In genomic region chr3:103809799-103810150, GRCm38 (mm10) we compare ENCODE assay signal across 9 mouse cellular contexts. TPM values are rescaled to one million over a fixed set of nuclear protein-coding genes. Genes with fewer than 3 reads are reported as not detected.
DNase-seq lines count a peak whose midpoint lies in the region; ATAC-seq and TF ChIP-seq lines count a peak whose summit lies in the region.
"Had no signal": no experiment of that assay in that cellular context is flagged by ENCODE, and none has a peak within 500 bp of the region (broad histone marks: within the 10 kb centered on the region; RNA-seq: fewer than 3 reads in every experiment).

No protein-coding gene starts in this region.

- no peak for TF ChIP-seq CTCF in heart, adult 2 months (IDR thresholded peaks at IDR 0.05)
- no peak for TF ChIP-seq CTCF in E14TG2a.4 (conservative IDR thresholded peaks at IDR 0.05; ENCODE audit: low read length)
- TF ChIP-seq CTCF in forebrain, postnatal 0 days (IDR thresholded peaks at IDR 0.05; ENCODE audit: low read depth), result no peak

- H3K9me3 ChIP-seq in E14TG2a.4 (ENCODE audit: low read length), result no peaks in the 10 kb centered on the region
- no peaks in the 10 kb centered on the region for H3K9me3 ChIP-seq in forebrain, postnatal 0 days (ENCODE audit: low read length)

- intact Hi-C loops in heart, adult 2 months (cut with DNase I), result loop anchor here (1.0 to 5.0 kb wide), 5 partner anchors 18 to 417 kb away; partner anchors contain the start of genes Gm10964, Hipk1 and Olfml3

- peak overlapping the region; percentile 98 for H3K27ac ChIP-seq in heart, adult 2 months
- peak overlapping the region; percentile 94 for H3K27ac ChIP-seq in forebrain, postnatal 0 days (ENCODE audit: low read depth, low read length)
- H3K27ac ChIP-seq in macrophage, result peak overlapping the region; percentile 83

- TF ChIP-seq POLR2A in heart, adult 2 months (IDR thresholded peaks at IDR 0.05; ENCODE audit: insufficient read depth, low read depth, low read length), result no peak

- 2% methylated on average over 14 of the region's 14 CpGs for WGBS in heart, adult 2 months
- under 1% methylated on average over 14 of the region's 14 CpGs for WGBS in forebrain, postnatal 0 days
- WGBS in macrophage (ENCODE audit: missing documents), result under 1% methylated on average over 13 of the region's 14 CpGs

- peaks cover 1% of the 10 kb centered on the region; the same call in 1 of the 2 replicates for H3K79me2 ChIP-seq in heart, adult 2 months (replicated peaks; ENCODE audit: control insufficient read depth, insufficient read depth, low read length)
- H3K79me2 ChIP-seq in macrophage (ENCODE audit: inconsistent target), result peaks cover 51% of the 10 kb centered on the region

- no peaks in the 10 kb centered on the region for H3K27me3 ChIP-seq in heart, adult 2 months (ENCODE audit: control insufficient read depth, insufficient read depth, low read length)
- no peaks in the 10 kb centered on the region for H3K27me3 ChIP-seq in E14TG2a.4 (ENCODE audit: insufficient read depth, low read length)
- no peaks in the 10 kb centered on the region for H3K27me3 ChIP-seq in forebrain, postnatal 0 days (ENCODE audit: insufficient read depth, low read length)

- peak overlapping the region; percentile 92 for H3K9ac ChIP-seq in heart, adult 2 months (ENCODE audit: low read depth, low read length)
- H3K9ac ChIP-seq in forebrain, postnatal 0 days, result peak overlapping the region; percentile 86

- peak overlapping the region; percentile 71 for H3K4me2 ChIP-seq in forebrain, postnatal 0 days (ENCODE audit: low read depth)

- H3K36me3 ChIP-seq in heart, adult 2 months (ENCODE audit: control insufficient read depth, insufficient read depth, low read length), result peaks cover 9% of the 10 kb centered on the region
- H3K36me3 ChIP-seq in E14TG2a.4 (ENCODE audit: insufficient read depth, low read length) (peaks cover 29% of the 10 kb centered on the region), macrophage (ENCODE audit: inconsistent target) (peaks cover 23% of the 10 kb centered on the region)
- H3K36me3 ChIP-seq in forebrain, postnatal 0 days (ENCODE audit: insufficient read depth), result peaks cover 7% of the 10 kb centered on the region

- 0 out of 2 replicates have a peak, but pooled peaks have one; percentile 5 for TF ChIP-seq EP300 in heart, adult 2 months (IDR thresholded peaks at IDR 0.05; ENCODE audit: insufficient read depth, low read depth, low read length)

- no peak for DNase-seq in heart, adult 2 months
- no peak for DNase-seq in heart, adult 18-20 months
- no peak for DNase-seq in forebrain, postnatal 0 days
- no peak for DNase-seq in adrenal gland, adult 8-10 months
- DNase-seq in layer of hippocampus, postnatal 36 days, result no peak
- DNase-seq in gastrocnemius, postnatal 4 days (ENCODE audit: low spot score in 2 of 2), result no peak

- peak overlapping the region; percentile 74 for H3K4me3 ChIP-seq in heart, adult 2 months
- H3K4me3 ChIP-seq in E14TG2a.4 (replicated peaks; ENCODE audit: low read length) (peak overlapping the region; percentile 96), macrophage (ENCODE audit: inconsistent target) (peak overlapping the region; percentile 78)
- H3K4me3 ChIP-seq in forebrain, postnatal 0 days (ENCODE audit: low read depth, low read length), result peak overlapping the region; percentile 83

- peak; percentile 40; the same call in 1 of the 2 replicates for ATAC-seq in forebrain, postnatal 0 days

- H3K4me1 ChIP-seq in heart, adult 2 months (ENCODE audit: control insufficient read depth, insufficient read depth, low read length), result no peaks in the 10 kb centered on the region; the same call in 1 of the 2 replicates
- peaks cover 22% of the 10 kb centered on the region for H3K4me1 ChIP-seq in E14TG2a.4 (replicated peaks; ENCODE audit: low read depth, low read length)
- H3K4me1 ChIP-seq in forebrain, postnatal 0 days (ENCODE audit: insufficient read depth), result 0 out of 2 replicates have a peak, but pooled peaks cover 7% of the 10 kb centered on the region

RNA-seq across cellular contexts. Expression of gene Gm43064, which starts 0.4 kb away (rescaled TPM):
- under 1 TPM in 1 of 2 experiments, not detected in 1; 0.10 TPM for total RNA-seq in heart, adult 2 months (2021)
- not detected in 2 replicates for polyA plus RNA-seq in heart, adult 2 months (2012; rRNA removed)
- total RNA-seq in heart, adult 18-20 months (2021), result under 1 TPM in 1 of 2 experiments, not detected in 1; 0.28 TPM
- 0.29 and 1.0 TPM in 2 replicates for total RNA-seq in forebrain, postnatal 0 days (2014; rRNA removed)
- polyA plus RNA-seq in forebrain, postnatal 0 days (2015; fragmentation: Nextera tagmentation; extraction: Ambion mirVana), result 0.08 TPM in 2 replicates
- total RNA-seq in macrophage (2018; cell fraction: chromatin; rRNA removed), result 1 to 10 TPM in 1 of 26 experiments, under 1 TPM in 13, not detected in 12; 0.28 to 1.1 (median 0.42) TPM
- under 1 TPM in 16 of 26 experiments, not detected in 10; 0.05 to 0.30 (median 0.10) TPM for total RNA-seq in macrophage (2018; cell fraction: cytosol; rRNA removed)
- 1 to 10 TPM in 1 of 26 experiments, under 1 TPM in 12, not detected in 13; 0.18 to 2.5 (median 0.47) TPM for total RNA-seq in macrophage (2018; cell fraction: nucleus; rRNA removed)
- polyA plus RNA-seq in macrophage (2018), result 0.11 TPM in 1 of 3 replicates, not detected in the others
- not detected for total RNA-seq in adrenal gland, adult 8-10 months (2022)
- under 1 TPM; 0.25 to 0.58 TPM for total RNA-seq in layer of hippocampus, postnatal 36 days (2021)
- under 1 TPM; 0.20 to 0.21 TPM for total RNA-seq in gastrocnemius, postnatal 4 days (2021)
- polyA plus RNA-seq: large intestine, adult 2 months had no signal

RNA-seq across cellular contexts. Expression of gene Ap4b1, which starts 0.5 kb away (rescaled TPM):
- 10 to 100 TPM; 14.8 to 17.7 TPM for total RNA-seq in heart, adult 2 months (2021)
- polyA plus RNA-seq in heart, adult 2 months (2012; rRNA removed), result 14.6 and 25.0 TPM in 2 replicates
- 10 to 100 TPM; 15.2 to 16.1 TPM for total RNA-seq in heart, adult 18-20 months (2021)
- 22.1 and 26.1 TPM in 2 replicates for total RNA-seq in forebrain, postnatal 0 days (2014; rRNA removed)
- 14.8 and 17.2 TPM in 2 replicates for polyA plus RNA-seq in forebrain, postnatal 0 days (2015; fragmentation: Nextera tagmentation; extraction: Ambion mirVana)
- total RNA-seq in macrophage (2018; cell fraction: chromatin; rRNA removed), result 10 to 100 TPM; 10.8 to 33.5 (median 20.8) TPM
- 10 to 100 TPM in 20 of 26 experiments, 1 to 10 TPM in 6; 6.8 to 12.6 (median 11.2) TPM for total RNA-seq in macrophage (2018; cell fraction: cytosol; rRNA removed)
- total RNA-seq in macrophage (2018; cell fraction: nucleus; rRNA removed), result 10 to 100 TPM; 13.6 to 33.0 (median 20.7) TPM
- 5.2 to 11.4 TPM (median 9.4 TPM) in 3 replicates for polyA plus RNA-seq in macrophage (2018)
- total RNA-seq in adrenal gland, adult 8-10 months (2022), result 10 to 100 TPM; 18.0 to 21.1 (median 20.2) TPM
- total RNA-seq in layer of hippocampus, postnatal 36 days (2021), result 10 to 100 TPM; 11.7 to 12.8 TPM
- 10 to 100 TPM; 12.8 to 15.5 TPM for total RNA-seq in gastrocnemius, postnatal 4 days (2021)

RNA-seq across cellular contexts. Expression of gene Dclre1b, which starts 0.5 kb away (rescaled TPM):
- total RNA-seq in heart, adult 2 months (2021), result 10 to 100 TPM; 10.7 to 12.0 TPM
- 6.9 and 7.4 TPM in 2 replicates for polyA plus RNA-seq in heart, adult 2 months (2012; rRNA removed)
- total RNA-seq in heart, adult 18-20 months (2021), result 10 to 100 TPM in 1 of 2 experiments, 1 to 10 TPM in 1; 7.7 to 10.8 TPM
- total RNA-seq in forebrain, postnatal 0 days (2014; rRNA removed), result 5.2 and 5.3 TPM in 2 replicates
- polyA plus RNA-seq in forebrain, postnatal 0 days (2015; fragmentation: Nextera tagmentation; extraction: Ambion mirVana), result 13.5 and 20.5 TPM in 2 replicates
- 10 to 100 TPM in 6 of 26 experiments, 1 to 10 TPM in 20; 3.1 to 14.6 (median 6.6) TPM for total RNA-seq in macrophage (2018; cell fraction: chromatin; rRNA removed)
- total RNA-seq in macrophage (2018; cell fraction: cytosol; rRNA removed), result 1 to 10 TPM; 2.0 to 8.3 (median 5.5) TPM
- 10 to 100 TPM in 5 of 26 experiments, 1 to 10 TPM in 21; 3.0 to 16.3 (median 6.8) TPM for total RNA-seq in macrophage (2018; cell fraction: nucleus; rRNA removed)
- 4.8 to 7.4 TPM (median 5.8 TPM) in 3 replicates for polyA plus RNA-seq in macrophage (2018)
- 10 to 100 TPM; 11.2 to 14.7 (median 14.1) TPM for total RNA-seq in adrenal gland, adult 8-10 months (2022)
- total RNA-seq in layer of hippocampus, postnatal 36 days (2021), result 10 to 100 TPM in 1 of 2 experiments, 1 to 10 TPM in 1; 5.9 to 14.0 TPM
- total RNA-seq in gastrocnemius, postnatal 4 days (2021), result 10 to 100 TPM in 1 of 2 experiments, 1 to 10 TPM in 1; 6.7 to 10.6 TPM

RNA-seq across cellular contexts. Expression of gene Hipk1, which starts 18.4 kb away (rescaled TPM):
- 100 to 1,000 TPM in 1 of 2 experiments, 10 to 100 TPM in 1; 98.1 to 109 TPM for total RNA-seq in heart, adult 2 months (2021)
- polyA plus RNA-seq in heart, adult 2 months (2012; rRNA removed), result 50.8 and 61.5 TPM in 2 replicates
- total RNA-seq in heart, adult 18-20 months (2021), result 100 to 1,000 TPM in 1 of 2 experiments, 10 to 100 TPM in 1; 87.7 to 124 TPM
- 36.1 and 47.4 TPM in 2 replicates for total RNA-seq in forebrain, postnatal 0 days (2014; rRNA removed)
- 4.2 and 5.6 TPM in 2 replicates for polyA plus RNA-seq in forebrain, postnatal 0 days (2015; fragmentation: Nextera tagmentation; extraction: Ambion mirVana)
- total RNA-seq in macrophage (2018; cell fraction: chromatin; rRNA removed), result 100 to 1,000 TPM in 9 of 26 experiments, 10 to 100 TPM in 17; 62.3 to 280 (median 89.6) TPM
- 100 to 1,000 TPM in 1 of 26 experiments, 10 to 100 TPM in 25; 58.9 to 104 (median 71.7) TPM for total RNA-seq in macrophage (2018; cell fraction: cytosol; rRNA removed)
- 100 to 1,000 TPM in 12 of 26 experiments, 10 to 100 TPM in 14; 73.9 to 187 (median 95.9) TPM for total RNA-seq in macrophage (2018; cell fraction: nucleus; rRNA removed)
- polyA plus RNA-seq in macrophage (2018), result 29.3 to 50.0 TPM (median 35.0 TPM) in 3 replicates
- total RNA-seq in adrenal gland, adult 8-10 months (2022), result 100 to 1,000 TPM; 103 to 160 (median 130) TPM
- total RNA-seq in layer of hippocampus, postnatal 36 days (2021), result 100 to 1,000 TPM; 122 to 138 TPM
- 10 to 100 TPM; 69.6 to 76.7 TPM for total RNA-seq in gastrocnemius, postnatal 4 days (2021)

RNA-seq across cellular contexts. Expression of gene Bcl2l15, which starts 22.6 kb away (rescaled TPM):
- not detected for total RNA-seq in heart, adult 2 months (2021)
- not detected in 2 replicates for polyA plus RNA-seq in heart, adult 2 months (2012; rRNA removed)
- total RNA-seq in heart, adult 18-20 months (2021), result not detected
- not detected in 2 replicates for total RNA-seq in forebrain, postnatal 0 days (2014; rRNA removed)
- polyA plus RNA-seq in forebrain, postnatal 0 days (2015; fragmentation: Nextera tagmentation; extraction: Ambion mirVana), result not detected in 2 replicates
- total RNA-seq in macrophage (2018; cell fraction: chromatin; rRNA removed), result 1 to 10 TPM in 1 of 26 experiments, not detected in 25; 1.6 TPM
- under 1 TPM in 2 of 26 experiments, not detected in 24; 0.10 to 0.27 TPM for total RNA-seq in macrophage (2018; cell fraction: cytosol; rRNA removed)
- 1 to 10 TPM in 5 of 26 experiments, under 1 TPM in 3, not detected in 18; 0.41 to 6.5 (median 1.2) TPM for total RNA-seq in macrophage (2018; cell fraction: nucleus; rRNA removed)
- polyA plus RNA-seq in macrophage (2018), result not detected in 3 replicates
- total RNA-seq in adrenal gland, adult 8-10 months (2022), result under 1 TPM in 3 of 4 experiments, not detected in 1; 0.24 to 0.49 (median 0.38) TPM
- total RNA-seq in layer of hippocampus, postnatal 36 days (2021), result 1 to 10 TPM; 1.5 to 2.1 TPM
- total RNA-seq in gastrocnemius, postnatal 4 days (2021), result under 1 TPM in 1 of 2 experiments, not detected in 1; 0.23 TPM
